ENCODE assay signal across 16 mouse cellular contexts in genomic region chr7:111016921-111017320, GRCm38 (mm10). TPM values are rescaled to one million over a fixed set of nuclear protein-coding genes. Genes with fewer than 3 reads are reported as not detected.
A peak's percentile ranks its signal among the peaks of the same experiment; 100 is the strongest.
DNase-seq lines count a peak whose midpoint lies in the region.
"Had no signal": no experiment of that assay in that cellular context is flagged by ENCODE, and none has a peak within 500 bp of the region (broad histone marks: within the 10 kb centered on the region; RNA-seq: fewer than 3 reads in every experiment).

No protein-coding gene starts in this region.

- WGBS in heart, embryonic 10.5 days = 57% methylated on average over 3 of the region's 3 CpGs

- no peak overlapping the region for H3K4me3 ChIP-seq in heart, embryonic 10.5 days
- H3K4me3 ChIP-seq: forebrain, embryonic 10.5 days; forebrain, embryonic 13.5 days; hindbrain, embryonic 12.5 days; hindbrain, embryonic 15.5 days had no signal

- H3K9me3 ChIP-seq in heart, embryonic 10.5 days = no peaks in the 10 kb centered on the region
- H3K9me3 ChIP-seq: forebrain, embryonic 10.5 days; forebrain, embryonic 13.5 days; hindbrain, embryonic 12.5 days; hindbrain, embryonic 15.5 days had no signal

- no peak overlapping the region for H3K27ac ChIP-seq in heart, embryonic 10.5 days
- H3K27ac ChIP-seq: forebrain, embryonic 10.5 days; forebrain, embryonic 13.5 days; hindbrain, embryonic 12.5 days; hindbrain, embryonic 15.5 days had no signal

- peak; percentile 47 for DNase-seq in heart, embryonic 10.5 days (ENCODE audit: low spot score)
- DNase-seq in heart, adult 9 months (ENCODE audit: low spot score in 2 of 2) = no peak
- peak; percentile 12 to 54 for DNase-seq in left cerebral cortex, postnatal 25 days (ENCODE audit: low spot score in 2 of 2)
- DNase-seq in left cerebral cortex, adult 11 months (ENCODE audit: low spot score) = no peak
- peak; percentile 21 for DNase-seq in telencephalon, adult 2 months (ENCODE audit: low read depth, low spot score)
- DNase-seq in T-cell, adult 2 months (ENCODE audit: low spot score) = no peak
- DNase-seq: adrenal gland, adult 8-10 months; adrenal gland, postnatal 25 days; cerebellum, adult 18-20 months; cerebellum, adult 9-10 months; cerebellum, postnatal 14 days; gastrocnemius, postnatal 36 days had no signal

- peaks cover 4% of the 10 kb centered on the region for H3K4me1 ChIP-seq in heart, embryonic 10.5 days
- H3K4me1 ChIP-seq: forebrain, embryonic 10.5 days; forebrain, embryonic 13.5 days; hindbrain, embryonic 12.5 days; hindbrain, embryonic 15.5 days had no signal

- intact Hi-C loops in left cerebral cortex, postnatal 25 days (cut with DNase I) = loop anchor here (5.0 kb wide), 1 partner anchor 90 kb away; no protein-coding TSS in a partner anchor

- H3K36me3 ChIP-seq in heart, embryonic 10.5 days = no peaks in the 10 kb centered on the region
- H3K36me3 ChIP-seq: forebrain, embryonic 10.5 days; hindbrain, embryonic 12.5 days; hindbrain, embryonic 15.5 days had no signal

- H3K27me3 ChIP-seq in heart, embryonic 10.5 days (ENCODE audit: insufficient read depth, poor library complexity, severe bottlenecking) = no peaks in the 10 kb centered on the region
- H3K27me3 ChIP-seq: forebrain, embryonic 13.5 days; hindbrain, embryonic 12.5 days; hindbrain, embryonic 15.5 days had no signal

RNA-seq across cellular contexts. Expression of gene Ctr9, which starts 11.8 kb away (rescaled TPM):
- 52.3 and 63.1 TPM in 2 replicates for polyA plus RNA-seq in heart, embryonic 10.5 days (2016; fragmentation: Nextera tagmentation; extraction: Ambion mirVana)
- 10 to 100 TPM; 42.2 to 46.8 TPM for total RNA-seq in left cerebral cortex, postnatal 25 days (2021)

RNA-seq across cellular contexts. Expression of gene Mrvi1, which starts 34.7 kb away (rescaled TPM):
- polyA plus RNA-seq in heart, embryonic 10.5 days (2016; fragmentation: Nextera tagmentation; extraction: Ambion mirVana) = 5.1 and 6.5 TPM in 2 replicates
- total RNA-seq in left cerebral cortex, postnatal 25 days (2021) = 1 to 10 TPM; 2.3 to 3.1 TPM

Comparison
In these comparisons a context has a peak if more than half of its experiments do, and no peak if none do; other contexts are left out.
1. DNase-seq: peak in heart, embryonic 10.5 days (single experiment), left cerebral cortex, postnatal 25 days (2 of 2) and telencephalon, adult 2 months (single experiment); none in heart, adult 9 months (0 of 2), left cerebral cortex, adult 11 months (single experiment) and T-cell, adult 2 months (single experiment).